Mouse (Mus musculus) erythroblast, embryonic 14.5 days (primary cell): ENCODE data around the gene C1ra.

Experiments used
- GATA1 ChIP-seq: IDR thresholded peaks from 2 replicates; pipeline ENCODE4 v1.6.1; 2012; ENCODE audit warnings: low read length, inconsistent platforms, mixed read lengths
- TAL1 ChIP-seq: IDR thresholded peaks from 3 replicates; pipeline ENCODE4 v1.6.1; 2012; ENCODE audit warnings: low read length, inconsistent platforms, mixed read lengths

GRCm38 (mm10) chr6:124476216-124476615 is 36.0 kb upstream of the C1ra start:
- TF ChIP-seq GATA1 (no peak), TAL1 (no peak)
